Mouse (Mus musculus) cortical plate, adult 2 months (tissue): ENCODE measurements around the gene Olfr1089.

Experiments used
- CTCF ChIP-seq: fragments of 200-500 bp; IDR thresholded peaks from 2 replicates; pipeline ENCODE4 v1.5.1; 2011; ENCODE audit warnings: mild to moderate bottlenecking, control low read depth, low read length; ENCODE audit not compliant: insufficient read depth; ENCODE audit errors: extremely low read depth
- POLR2A ChIP-seq: fragments of 200-500 bp; IDR thresholded peaks from 2 replicates; pipeline ENCODE4 v1.6.1; 2011; ENCODE audit warnings: mild to moderate bottlenecking, low read length, control low read depth; ENCODE audit not compliant: insufficient read depth; ENCODE audit errors: extremely low read depth

DNA sequence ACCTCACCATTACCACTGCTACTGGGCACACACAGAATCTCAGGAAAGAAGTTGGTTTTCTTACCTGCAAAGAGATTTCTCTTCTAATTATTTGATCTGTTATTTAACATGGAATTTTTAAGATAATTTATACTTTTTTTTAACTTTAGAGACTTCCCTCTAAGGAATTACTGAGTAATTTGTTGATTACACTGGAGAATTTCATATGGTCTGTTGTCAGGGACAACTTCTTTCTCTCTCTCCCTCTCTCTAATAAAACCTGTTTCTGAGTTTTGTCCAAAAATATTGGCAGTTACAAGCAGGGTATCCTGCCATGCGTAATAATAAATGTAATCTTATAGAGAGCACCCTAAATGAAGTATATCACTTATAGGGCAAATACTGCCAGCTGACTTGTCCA lies 25.4 kb upstream of the Olfr1089 start, which contains the start of gene Olfr1090:
- TF ChIP-seq CTCF: no peak
- TF ChIP-seq POLR2A: no peak
